Mouse (Mus musculus) spleen, embryonic (tissue): ENCODE data around the gene Pak6.

ENCODE experiments used
- CTCF ChIA-PET: fragments of 350-600 bp; sonication (Branson Sonifier 250); formaldehyde crosslinking; loops from one replicate; lab custom pipeline; 2022; lab: Charles Lee

The Pak6 gene

GRCm38 (mm10) chr2:118695677-118696232, 32.7 kb downstream of the Pak6 start:
- CTCF ChIA-PET: interaction anchor here (0.5 to 1.6 kb wide), 7 partner anchors 25 to 974 kb away, joined by 3 to 11 read pairs (median 3); partner anchors contain the start of gene Bahd1

- CTCF ChIA-PET: interaction anchor here (0.7 to 1.6 kb wide), 4 partner anchors 26 to 205 kb away, joined by 3 to 18 read pairs (median 4); no protein-coding TSS in a partner anchor
Observed at GRCm38 (mm10) chr2:118696451-118697308, 33.6 kb downstream of the Pak6 start.

- CTCF ChIA-PET: interaction anchor here (0.7 to 1.3 kb wide), 2 partner anchors 33 to 205 kb away, joined by 4 to 18 read pairs; no protein-coding TSS in a partner anchor
Observed at GRCm38 (mm10) chr2:118697311-118697877, 34.3 kb downstream of the Pak6 start.

- CTCF ChIA-PET: interaction anchor here (0.7 kb wide), 1 partner anchor 9 kb away, joined by 3 read pairs; no protein-coding TSS in a partner anchor
Observed at GRCm38 (mm10) chr2:118697955-118698354, 34.9 kb downstream of the Pak6 start.

- CTCF ChIA-PET: interaction anchor here (0.7 kb wide), 1 partner anchor 187 kb away, joined by 3 read pairs; no protein-coding TSS in a partner anchor
Observed at GRCm38 (mm10) chr2:118700179-118701062, 37.3 kb downstream of the Pak6 start.

- CTCF ChIA-PET: interaction anchor here (0.7 kb wide), 1 partner anchor 61 kb away, joined by 4 read pairs; no protein-coding TSS in a partner anchor
Observed at GRCm38 (mm10) chr2:118701161-118701560, 38.1 kb downstream of the Pak6 start.

GRCm38 (mm10) chr2:118701971-118702882, 39.1 kb downstream of the Pak6 start:
- CTCF ChIA-PET: interaction anchor here (0.7 to 1.2 kb wide), 3 partner anchors 57 to 231 kb away, joined by 3 to 5 read pairs (median 4); no protein-coding TSS in a partner anchor

- CTCF ChIA-PET: interaction anchor here (0.7 to 1.2 kb wide), 2 partner anchors 56 to 231 kb away, joined by 3 to 5 read pairs; no protein-coding TSS in a partner anchor
Observed at GRCm38 (mm10) chr2:118702883-118703761, 40.0 kb downstream of the Pak6 start.

- CTCF ChIA-PET: no interaction called here
Observed at GRCm38 (mm10) chr2:118703913-118704730, 41.0 kb downstream of the Pak6 start, which contains the start of gene Ankrd63. Ankrd63 (minus strand) TSS chr2:118703963.

GRCm38 (mm10) chr2:118706436-118706835, 43.3 kb downstream of the Pak6 start:
- CTCF ChIA-PET: interaction anchor here (0.7 kb wide), 2 partner anchors 47 to 57 kb away, joined by 6 to 8 read pairs; no protein-coding TSS in a partner anchor

GRCm38 (mm10) chr2:118708472-118708871, 45.4 kb downstream of the Pak6 start:
- CTCF ChIA-PET: no interaction called here

- CTCF ChIA-PET: interaction anchor here (0.6 kb wide), 1 partner anchor 581 kb away, joined by 6 read pairs; no protein-coding TSS in a partner anchor
Observed at GRCm38 (mm10) chr2:118709655-118710221, 46.6 kb downstream of the Pak6 start.

- CTCF ChIA-PET: interaction anchor here (0.5 to 1.0 kb wide), 2 partner anchors 55 to 307 kb away, joined by 3 read pairs; no protein-coding TSS in a partner anchor
Observed at GRCm38 (mm10) chr2:118711038-118711494, 48.0 kb downstream of the Pak6 start.

- CTCF ChIA-PET: no interaction called here
Observed at GRCm38 (mm10) chr2:118713631-118714030, 50.5 kb downstream of the Pak6 start.

GRCm38 (mm10) chr2:118714230-118714629, 51.1 kb downstream of the Pak6 start:
- CTCF ChIA-PET: interaction anchor here (0.6 kb wide), 1 partner anchor 9 kb away, joined by 5 read pairs; no protein-coding TSS in a partner anchor

- CTCF ChIA-PET: no interaction called here
Observed at GRCm38 (mm10) chr2:118716677-118717076, 53.6 kb downstream of the Pak6 start.
